Mouse (Mus musculus) gastrocnemius, postnatal 36 days (tissue): Measurements from ENCODE around the gene Trdn. TPM values are rescaled to one million over a fixed set of nuclear protein-coding genes. Genes with fewer than 3 reads are reported as not detected.

ENCODE experiments used
- DNase-seq, 2 experiments: peaks; one replicate each; pipeline ENCODE4 v3.0.0; 2022
- intact Hi-C: fragments of 180-260 bp; cut with DNase I; formaldehyde crosslinking; loops from one replicate; pipeline ENCODE4 v1.15.1; 2025
- total RNA-seq, 2 experiments: library from RNA; stranded (reverse); gene quantifications; 2 replicates each; pipeline ENCODE4 v1.2.3; 2021

Gene Trdn
- total RNA-seq, 2 experiments from 2014 or later = 1,295 to 1,454 TPM

DNA sequence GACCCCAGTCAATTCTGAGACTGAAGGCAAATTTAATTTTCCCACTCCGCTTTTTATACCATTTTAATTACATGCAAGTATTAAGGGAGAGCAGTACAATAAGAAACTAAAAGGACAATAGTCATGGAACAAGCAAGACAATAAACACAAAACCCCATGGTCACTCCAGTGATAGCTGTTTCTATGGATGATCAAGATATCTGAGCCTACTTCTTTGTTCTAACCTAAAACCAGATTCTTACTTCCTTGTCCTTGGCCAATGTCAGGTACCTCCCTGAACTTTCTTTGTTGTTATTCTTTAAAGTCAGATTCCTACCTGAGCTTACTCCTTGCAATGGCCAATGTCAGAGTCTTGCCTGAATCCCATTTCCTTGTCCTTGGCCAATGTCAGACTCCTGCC is 272.7 kb downstream of the Trdn start:
- intact Hi-C loops = no loop called here
- DNase-seq = no peak

DNA sequence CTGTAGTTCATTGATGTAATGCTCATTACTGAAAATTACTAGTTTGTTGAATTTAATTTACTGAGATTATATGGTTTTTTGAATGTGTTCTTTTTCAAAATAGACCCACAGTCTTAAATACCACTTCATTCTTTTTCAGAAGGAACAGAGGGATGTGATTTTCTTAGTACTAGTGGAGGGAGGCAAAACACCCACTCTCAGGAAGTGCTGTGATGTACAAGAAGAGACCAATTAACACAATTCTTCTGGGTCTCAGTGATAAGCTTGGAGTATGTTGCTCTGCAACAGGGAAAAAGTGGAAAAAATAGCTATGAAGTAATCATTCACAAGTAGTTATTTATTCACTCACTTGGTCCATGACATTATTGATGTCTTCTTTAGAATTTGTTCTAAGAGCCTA is 286.2 kb downstream of the Trdn start:
- intact Hi-C loops = no loop called here
- no peak for DNase-seq

DNA sequence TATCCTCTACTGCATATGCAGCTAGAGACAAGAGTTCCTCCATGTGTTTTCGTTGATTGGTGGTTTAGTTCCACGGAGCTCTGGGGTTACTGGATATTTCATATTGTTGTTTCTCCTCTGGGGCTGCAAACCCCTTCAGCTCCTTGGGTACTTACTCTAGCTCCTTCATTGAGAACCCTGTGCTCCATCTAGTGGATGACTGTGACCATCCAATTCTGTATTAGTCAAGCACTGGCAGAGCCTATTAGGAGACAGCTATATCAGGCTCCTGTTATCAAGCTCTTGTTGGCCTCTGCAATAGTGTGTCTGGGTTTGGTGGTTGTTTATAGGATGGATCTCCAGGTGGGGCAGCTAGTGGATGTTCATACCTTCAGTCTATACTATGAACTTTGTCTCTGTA is 290.2 kb downstream of the Trdn start:
- intact Hi-C loops = no loop called here
- no peak for DNase-seq

DNA sequence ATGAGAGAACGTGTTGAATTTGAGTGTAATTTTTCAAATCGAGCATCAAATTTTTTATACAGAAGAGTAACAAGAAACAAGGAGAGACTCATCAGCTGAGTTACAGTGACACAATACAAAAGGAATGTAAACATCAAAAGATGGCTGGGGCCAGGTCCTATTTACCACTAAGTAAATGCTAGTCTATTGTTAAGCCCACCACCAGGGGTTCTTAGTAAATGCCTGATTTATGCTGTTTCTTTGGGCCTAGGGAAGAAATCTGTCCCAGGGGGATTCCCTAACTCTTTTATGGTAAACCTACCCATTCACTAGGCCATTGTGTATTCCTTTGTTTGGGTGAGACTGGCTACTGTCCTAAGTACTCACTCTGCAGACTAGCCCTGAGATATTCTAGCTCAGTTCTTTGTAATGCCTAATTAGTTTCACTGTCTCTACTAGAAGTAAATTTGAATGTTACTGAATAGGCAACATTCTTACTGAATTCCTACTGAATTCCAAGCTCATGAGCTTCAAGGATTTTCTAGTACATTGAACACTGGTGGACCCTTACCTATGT is 295.2 kb downstream of the Trdn start:
- intact Hi-C loops = no loop called here
- no peak for DNase-seq

Other genes with a start within 250 kb of the Trdn start
- gene Nkain2, start 190.1 kb upstream of the Trdn start, total RNA-seq = under 1 TPM; 0.27 to 0.38 TPM